Mouse (Mus musculus): ENCODE data around the gene 4930568D16Rik. TPM values are rescaled to one million over a fixed set of nuclear protein-coding genes. Genes with fewer than 3 reads are reported as not detected.

4930568D16Rik gene
- not detected in 2 replicates for total RNA-seq (2023)

GRCm38 (mm10) chr2:35367629-35368028, at the start of gene 4930568D16Rik:
TSS of gene 4930568D16Rik (minus strand) at chr2:35367729.

GRCm38 (mm10) chr2:35397096-35397495, 29.6 kb upstream of the 4930568D16Rik start, which contains the start of gene 4930402F06Rik:
TSS of gene 4930402F06Rik (minus strand) at chr2:35397175.

GRCm38 (mm10) chr2:35336388-35337280, 30.9 kb downstream of the 4930568D16Rik start, which contains the start of gene Stom:
TSS of gene Stom (minus strand) at chr2:35336976.

Other genes with a start within 250 kb of the 4930568D16Rik start
- gene Rab14, start 166.6 kb downstream of the 4930568D16Rik start, total RNA-seq (2023): 199 and 276 TPM in 2 replicates
- 249 and 253 TPM in 2 replicates for gene Gsn, start 111.3 kb downstream of the 4930568D16Rik start, total RNA-seq (2023)
- 62.0 and 84.0 TPM in 2 replicates for gene Stom, start 30.8 kb downstream of the 4930568D16Rik start, total RNA-seq (2023)
- not detected in 2 replicates for gene 4930402F06Rik, start 29.4 kb upstream of the 4930568D16Rik start, total RNA-seq (2023)
- 25.7 and 31.3 TPM in 2 replicates for gene Ggta1, start 95.5 kb upstream of the 4930568D16Rik start, total RNA-seq (2023)
- gene Dab2ip, start 190.5 kb upstream of the 4930568D16Rik start, total RNA-seq (2023): 51.8 and 55.7 TPM in 2 replicates